Mouse (Mus musculus): ENCODE results near the gene Glt8d2. TPM values are rescaled to one million over a fixed set of nuclear protein-coding genes. Genes with fewer than 3 reads are reported as not detected.
"Not testable (repeated sequence)": the region's sequence is repeated elsewhere in the genome, so short reads cannot be mapped to it uniquely, and the experiment has no call there.

Glt8d2 gene
- total and polyA plus RNA-seq, 2 experiments from 2014 or later = 2.8 to 6.6 TPM

DNA sequence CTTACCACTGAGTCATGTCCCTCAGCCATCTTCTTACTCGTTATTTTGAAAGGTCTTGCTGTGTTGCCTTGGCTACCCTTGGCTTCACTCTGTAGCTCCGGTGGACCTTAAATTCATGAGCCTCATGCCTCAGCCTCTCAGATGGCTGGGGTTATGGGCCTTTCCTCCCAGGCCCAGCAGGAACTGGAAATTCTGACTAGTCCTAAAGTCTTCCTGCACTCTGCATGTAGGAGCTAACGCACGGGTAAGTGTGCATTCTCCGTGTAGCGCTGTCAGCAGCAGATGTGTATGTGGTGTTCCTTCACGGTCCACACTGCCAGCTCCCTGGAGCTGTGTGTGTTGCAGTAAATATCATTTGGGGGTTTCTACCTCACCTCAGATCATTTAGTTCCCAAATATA lies 59.3 kb downstream of the Glt8d2 start:
- H3K4me2 ChIP-seq (ENCODE audit: low read depth, low read length) = peak overlapping the region; percentile 78
- H3K4me3 ChIP-seq (ENCODE audit: low read depth, low read length) = peak overlapping the region; percentile 66; the same call in 1 of the 2 replicates
- 0 out of 2 replicates have a peak, but pooled peaks cover 15% of the 10 kb centered on the region for H3K36me3 ChIP-seq (replicated peaks; ENCODE audit: control insufficient read depth, insufficient read depth, low read length)
- ATAC-seq (ENCODE audit: insufficient read depth, low read depth) = no peak
- no peak for DNase-seq (ENCODE audit: low spot score)
- TF ChIP-seq CTCF (IDR thresholded peaks at IDR 0.05; ENCODE audit: low read depth) (no peak), EP300 (IDR thresholded peaks at IDR 0.05; ENCODE audit: low read depth) (no peak)
- H3K27me3 ChIP-seq (ENCODE audit: control insufficient read depth, insufficient read depth, low read length) = no peaks in the 10 kb centered on the region
- H3K27ac ChIP-seq (ENCODE audit: low read depth) = no peak overlapping the region
- WGBS = 67% methylated on average over 7 of the region's 7 CpGs
- no peak overlapping the region for H3K9ac ChIP-seq (replicated peaks; ENCODE audit: low read depth, low read length)
- H3K9me3 ChIP-seq (replicated peaks; ENCODE audit: control insufficient read depth, low read length) = no peaks in the 10 kb centered on the region
- peaks cover 10% of the 10 kb centered on the region for H3K4me1 ChIP-seq (ENCODE audit: control insufficient read depth, insufficient read depth)

DNA sequence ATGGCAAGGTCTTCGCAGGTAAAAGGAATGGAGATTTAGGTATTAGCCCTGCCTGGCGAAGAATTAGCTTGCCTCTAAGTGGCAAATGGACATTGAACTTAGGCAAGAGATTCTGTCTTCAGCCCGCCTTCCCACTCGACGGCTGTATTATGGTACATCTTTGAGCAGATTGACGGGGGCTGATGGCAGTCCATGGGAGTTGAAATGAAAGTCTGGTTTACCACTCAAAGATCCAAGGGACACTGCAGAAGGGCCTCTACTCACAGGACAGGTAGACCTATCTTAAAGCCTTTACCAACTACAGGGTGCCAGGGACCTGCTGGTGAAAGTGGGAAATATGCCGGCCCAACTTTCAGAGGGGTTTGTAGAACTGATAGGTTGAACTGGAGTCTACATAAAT lies 60.0 kb downstream of the Glt8d2 start:
- no peak for ATAC-seq (ENCODE audit: insufficient read depth, low read depth)
- no peak for TF ChIP-seq CTCF (IDR thresholded peaks at IDR 0.05; ENCODE audit: low read depth)
- TF ChIP-seq EP300 (IDR thresholded peaks at IDR 0.05; ENCODE audit: low read depth) = no peak
- H3K9ac ChIP-seq (replicated peaks; ENCODE audit: low read depth, low read length) = peak overlapping the region; percentile 63

DNA sequence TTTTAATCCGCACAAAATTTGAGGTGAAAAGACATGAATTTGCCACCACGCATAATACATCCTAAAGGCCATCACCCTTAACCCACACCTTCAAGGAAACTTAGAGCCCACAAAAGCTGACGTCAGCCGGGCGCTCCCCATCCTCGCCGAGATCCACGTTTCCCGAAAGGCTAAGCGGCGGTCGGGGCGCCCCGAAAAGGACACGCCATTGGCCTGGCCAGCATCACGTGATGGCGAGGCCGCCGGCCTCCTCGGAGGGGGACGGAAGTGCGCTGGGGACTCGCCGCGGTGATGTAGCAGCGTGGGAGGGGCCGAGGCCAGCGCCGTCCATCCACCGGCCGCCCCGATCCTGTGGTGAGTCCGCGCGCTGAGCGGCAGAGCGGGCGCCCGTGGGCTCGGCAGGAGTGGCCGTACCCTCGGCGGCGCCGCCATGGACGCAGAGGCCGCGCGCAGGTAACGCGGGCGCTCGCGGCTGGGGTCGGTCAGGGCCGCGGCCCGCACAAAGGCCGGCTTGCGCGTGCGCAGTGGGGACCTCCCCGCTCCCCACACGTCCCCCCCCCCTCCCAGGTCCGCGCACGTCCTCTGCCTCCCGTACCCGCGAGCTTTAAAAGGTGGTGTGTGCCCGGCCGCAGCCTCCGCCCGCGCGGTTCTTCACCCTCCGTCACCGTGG lies 60.7 kb downstream of the Glt8d2 start, which contains the start of gene Tdg:
TSS of gene Tdg (plus strand) at position 243 of the 670 bp plus-strand sequence.
- Histone ChIP-seq H3K4me3 (ENCODE audit: low read depth, low read length) (peak within 1 kb of the TSS; percentile 66), H3K9ac (replicated peaks; ENCODE audit: low read depth, low read length) (peak within 1 kb of the TSS; percentile 63), H3K36me3 (replicated peaks; ENCODE audit: control insufficient read depth, insufficient read depth, low read length) (0 out of 2 replicates have a peak, but pooled peaks cover 10% of the 10 kb centered on the region), H3K4me2 (ENCODE audit: low read depth, low read length) (peak within 1 kb of the TSS; percentile 78), H3K27ac (ENCODE audit: low read depth) (peak within 1 kb of the TSS; percentile 85)
- DNase-seq (ENCODE audit: low spot score) (peak; percentile 91), ATAC-seq (ENCODE audit: insufficient read depth, low read depth) (peak; percentile 98)
- under 1% methylated on average over 51 of the region's 78 CpGs for WGBS
- H3K4me1 ChIP-seq (ENCODE audit: control insufficient read depth, insufficient read depth); H3K9me3 ChIP-seq (replicated peaks; ENCODE audit: control insufficient read depth, low read length); H3K27me3 ChIP-seq (ENCODE audit: control insufficient read depth, insufficient read depth, low read length): not testable (repeated sequence)

More for the DNA sequence above, 60.0 kb downstream of the Glt8d2 start:
- no peak overlapping the region for H3K27ac ChIP-seq (ENCODE audit: low read depth)
- peak overlapping the region; percentile 78 for H3K4me2 ChIP-seq (ENCODE audit: low read depth, low read length)
- peak overlapping the region; percentile 66 for H3K4me3 ChIP-seq (ENCODE audit: low read depth, low read length)
- H3K27me3 ChIP-seq (ENCODE audit: control insufficient read depth, insufficient read depth, low read length) = no peaks in the 10 kb centered on the region
- H3K36me3 ChIP-seq (replicated peaks; ENCODE audit: control insufficient read depth, insufficient read depth, low read length) = 0 out of 2 replicates have a peak, but pooled peaks cover 15% of the 10 kb centered on the region
- 12% methylated on average over 7 of the region's 7 CpGs for WGBS
- no peak for DNase-seq (ENCODE audit: low spot score)
- peaks cover 10% of the 10 kb centered on the region for H3K4me1 ChIP-seq (ENCODE audit: control insufficient read depth, insufficient read depth)
- H3K9me3 ChIP-seq (replicated peaks; ENCODE audit: control insufficient read depth, low read length) = no peaks in the 10 kb centered on the region

DNA sequence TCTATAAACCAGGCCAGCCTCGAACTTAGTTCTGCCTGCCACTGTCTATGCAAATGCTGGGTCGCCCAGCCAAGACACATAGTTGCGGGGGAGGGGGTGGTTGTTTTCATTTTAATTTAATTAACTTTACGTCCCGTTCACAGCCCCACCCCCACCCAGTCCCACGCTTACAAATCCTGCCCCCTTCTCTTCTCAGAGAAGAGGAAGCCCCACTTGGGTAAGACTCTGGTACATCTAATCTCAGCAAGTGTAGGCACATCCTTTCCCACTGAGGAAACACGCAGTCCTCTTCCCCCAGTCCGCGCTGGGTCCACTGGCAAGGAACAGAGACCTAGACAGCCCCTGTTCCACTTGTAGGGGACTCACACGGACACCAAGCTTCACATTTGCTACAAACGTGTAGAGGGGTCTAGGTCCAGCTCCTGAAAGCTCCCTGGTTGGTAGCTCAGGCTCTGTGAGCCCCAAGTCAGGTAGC lies 61.3 kb downstream of the Glt8d2 start:
- Histone ChIP-seq H3K4me3 (ENCODE audit: low read depth, low read length) (peak overlapping the region; percentile 66), H3K9ac (replicated peaks; ENCODE audit: low read depth, low read length) (peak overlapping the region; percentile 63), H3K27ac (ENCODE audit: low read depth) (peak overlapping the region; percentile 85), H3K4me2 (ENCODE audit: low read depth, low read length) (peak overlapping the region; percentile 78), H3K36me3 (replicated peaks; ENCODE audit: control insufficient read depth, insufficient read depth, low read length) (0 out of 2 replicates have a peak, but pooled peaks cover 10% of the 10 kb centered on the region), H3K4me1 (ENCODE audit: control insufficient read depth, insufficient read depth) (peaks cover 10% of the 10 kb centered on the region), H3K9me3 (replicated peaks; ENCODE audit: control insufficient read depth, low read length) (no peaks in the 10 kb centered on the region), H3K27me3 (ENCODE audit: control insufficient read depth, insufficient read depth, low read length) (no peaks in the 10 kb centered on the region)
- peak; percentile 39 for ATAC-seq (ENCODE audit: insufficient read depth, low read depth)
- TF ChIP-seq EP300 (IDR thresholded peaks at IDR 0.05; ENCODE audit: low read depth) (no peak), CTCF (IDR thresholded peaks at IDR 0.05; ENCODE audit: low read depth) (no peak)
- peak; percentile 52 for DNase-seq (ENCODE audit: low spot score)
- WGBS = 6% methylated on average over 11 of the region's 11 CpGs

DNA sequence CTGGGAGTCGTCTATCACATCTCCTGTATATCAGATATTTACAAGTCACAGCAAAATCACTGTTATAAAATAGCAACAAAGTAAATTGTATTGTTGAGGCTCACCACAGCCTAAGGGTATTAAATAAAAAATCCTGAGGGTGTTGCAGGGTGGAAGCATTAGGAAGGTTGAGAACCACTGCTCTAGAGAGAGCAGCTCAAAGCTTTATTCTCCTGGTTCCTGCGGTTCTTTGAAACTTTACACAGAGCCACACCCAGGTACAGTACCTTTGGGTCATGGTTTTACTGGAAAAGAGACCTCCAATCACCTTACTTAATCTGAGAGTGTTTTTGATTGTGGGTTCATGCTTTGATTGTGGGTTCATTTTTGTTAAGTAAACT lies 66.9 kb downstream of the Glt8d2 start:
- not testable (repeated sequence) for DNase-seq (ENCODE audit: low spot score); H3K27me3 ChIP-seq (ENCODE audit: control insufficient read depth, insufficient read depth, low read length); ATAC-seq (ENCODE audit: insufficient read depth, low read depth); H3K4me1 ChIP-seq (ENCODE audit: control insufficient read depth, insufficient read depth); H3K36me3 ChIP-seq (replicated peaks; ENCODE audit: control insufficient read depth, insufficient read depth, low read length); H3K9me3 ChIP-seq (replicated peaks; ENCODE audit: control insufficient read depth, low read length)
- Histone ChIP-seq H3K4me2 (ENCODE audit: low read depth, low read length) (peak overlapping the region; percentile 70), H3K4me3 (ENCODE audit: low read depth, low read length) (peak overlapping the region; percentile 66), H3K9ac (replicated peaks; ENCODE audit: low read depth, low read length) (peak overlapping the region; percentile 74; the same call in 1 of the 2 replicates), H3K27ac (ENCODE audit: low read depth) (peak overlapping the region; percentile 87)
- 10% methylated on average over 2 of the region's 2 CpGs for WGBS

Measured in heart, postnatal 0 days (tissue).